Mouse (Mus musculus): ENCODE measurements around the gene Zfp598.
A peak's percentile ranks its signal among the peaks of the same experiment; 100 is the strongest.

Gene Zfp598

DNA sequence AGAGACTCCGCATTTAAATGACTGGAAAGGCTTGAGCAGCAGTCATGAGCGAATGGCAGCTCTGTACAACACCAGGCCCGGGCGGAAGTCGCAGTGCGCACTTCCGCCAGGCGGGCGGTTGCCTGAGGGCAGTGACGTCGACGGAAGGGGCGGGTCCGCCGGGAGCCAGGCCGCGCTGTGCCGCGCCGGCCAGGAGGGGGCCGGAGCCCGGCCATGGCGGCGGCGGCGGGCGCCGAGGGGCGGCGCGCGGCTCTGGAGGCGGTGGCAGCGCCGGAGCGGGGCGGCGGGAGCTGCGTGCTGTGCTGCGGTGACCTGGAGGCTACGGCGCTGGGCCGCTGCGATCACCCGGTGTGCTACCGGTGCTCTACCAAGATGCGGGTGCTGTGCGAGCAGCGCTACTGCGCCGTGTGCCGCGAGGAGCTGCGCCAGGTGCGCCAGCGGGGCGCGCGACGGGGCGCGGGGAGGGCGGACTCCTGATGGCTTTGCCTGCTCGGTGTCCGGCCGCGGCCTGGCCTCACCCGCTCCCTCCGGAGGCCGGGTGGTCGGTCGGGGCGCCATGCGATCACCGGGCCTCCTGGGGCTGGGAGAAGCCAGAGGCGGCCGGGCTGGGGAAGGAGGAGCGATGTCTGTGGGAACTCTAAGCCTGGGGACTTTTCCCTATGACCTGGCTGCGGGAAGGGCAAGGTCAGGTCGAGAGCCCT, at the start of gene Zfp598:
Zfp598 (plus strand) TSS at position 143 of the 701 bp plus-strand sequence.
- peak; percentile 95 for ATAC-seq (ENCODE audit: low TSS enrichment)

DNA sequence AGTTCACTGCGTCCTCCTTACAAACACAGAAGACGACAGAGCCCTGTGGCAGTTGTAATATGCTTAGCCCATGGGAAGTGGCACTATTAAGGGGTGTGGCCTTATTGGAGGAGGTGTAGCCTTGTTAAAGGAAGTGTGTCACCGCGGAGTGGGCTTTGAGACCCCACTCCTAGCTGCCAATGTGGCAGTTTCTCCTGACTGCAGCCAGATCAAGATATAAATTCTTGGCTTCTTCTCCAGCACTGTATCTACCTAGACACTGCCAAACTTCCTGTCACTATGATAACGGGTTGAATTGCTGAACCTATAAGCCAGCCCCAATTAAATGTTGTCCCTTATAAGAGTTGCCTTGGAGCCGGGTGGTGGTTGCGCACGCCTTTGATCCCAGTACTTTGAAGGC, 44.0 kb upstream of the Zfp598 start:
- no peak for ATAC-seq (ENCODE audit: low TSS enrichment)

DNA sequence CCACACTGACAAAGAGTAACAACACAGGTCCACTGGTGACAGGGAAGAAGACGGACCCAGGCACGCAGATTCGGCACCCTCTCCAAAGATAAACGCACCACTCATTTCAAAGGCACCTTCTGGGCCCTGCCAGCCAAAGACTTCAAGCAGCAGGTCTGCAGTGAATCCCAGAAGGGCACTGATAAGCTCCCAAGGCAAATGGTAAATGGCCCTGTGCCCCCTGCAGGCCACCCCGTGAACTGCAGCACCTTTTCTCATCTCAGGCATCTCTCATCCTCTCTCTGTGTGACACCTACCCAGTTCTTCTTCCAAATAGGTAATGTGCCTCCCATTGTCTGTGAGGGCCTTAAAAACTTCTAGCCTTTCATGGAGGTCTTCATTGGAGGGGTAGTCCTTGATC, 40.8 kb upstream of the Zfp598 start:
- no peak; the same call in 1 of the 2 replicates for ATAC-seq (ENCODE audit: low TSS enrichment)

DNA sequence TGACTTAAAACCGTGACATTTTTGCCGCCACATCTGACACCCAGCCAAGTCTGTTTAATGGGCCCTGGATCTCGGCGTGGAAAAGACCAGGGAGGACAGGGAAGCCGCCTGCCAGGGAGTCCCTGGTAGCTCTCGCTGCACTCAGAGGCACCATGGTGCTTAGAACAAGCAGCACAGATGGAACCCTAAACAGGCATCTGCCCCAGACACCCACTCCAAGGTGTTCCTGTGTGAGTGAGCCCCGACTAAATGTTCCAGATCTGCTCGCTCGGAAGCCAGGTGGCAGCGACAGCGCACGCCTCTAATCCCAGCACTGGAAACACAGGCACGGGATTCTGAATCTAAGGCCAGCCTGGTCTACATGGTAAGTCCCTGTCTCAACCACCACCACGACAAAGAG, 39.4 kb upstream of the Zfp598 start:
- ATAC-seq (ENCODE audit: low TSS enrichment), result 0 out of 2 replicates have a peak, but pooled peaks have one; percentile 24

DNA sequence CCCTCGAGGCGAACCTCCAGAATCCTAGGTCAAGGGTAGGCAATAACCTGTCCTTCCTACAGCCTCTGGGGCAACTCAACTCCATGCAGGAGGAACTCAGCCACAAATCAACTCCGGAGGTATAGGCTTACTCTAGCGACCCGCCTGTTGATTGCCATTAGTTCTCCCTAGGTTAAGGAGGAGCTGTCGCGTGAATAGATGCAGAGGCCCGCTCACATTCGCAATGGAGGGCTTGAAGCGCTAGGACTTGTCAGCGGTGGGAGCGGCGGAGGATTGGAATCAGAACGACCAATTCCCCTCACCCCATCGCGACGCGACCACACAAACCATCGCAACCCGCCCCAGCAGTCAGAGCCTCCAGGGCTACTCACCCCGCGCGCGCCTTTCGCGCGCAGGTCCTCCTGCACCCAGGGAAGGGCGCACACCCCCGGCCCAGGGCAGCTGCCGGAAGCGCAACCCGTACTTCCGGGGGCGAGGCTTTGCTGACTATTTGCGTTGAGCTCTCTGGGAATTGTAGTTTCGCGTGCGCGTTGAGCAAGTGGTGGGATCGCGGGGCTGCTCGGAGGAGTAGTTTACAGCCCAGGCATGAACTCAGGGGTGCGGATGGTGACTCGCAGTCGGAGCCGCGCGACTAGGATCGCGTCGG, 37.2 kb upstream of the Zfp598 start, which contains the start of the genes Tsc2 and Nthl1:
Tsc2 (minus strand) TSS at position 464 of the 646 bp plus-strand sequence.
Nthl1 (plus strand) TSS at position 514 of the 646 bp plus-strand sequence.
- peak; percentile 87 for ATAC-seq (ENCODE audit: low TSS enrichment)

DNA sequence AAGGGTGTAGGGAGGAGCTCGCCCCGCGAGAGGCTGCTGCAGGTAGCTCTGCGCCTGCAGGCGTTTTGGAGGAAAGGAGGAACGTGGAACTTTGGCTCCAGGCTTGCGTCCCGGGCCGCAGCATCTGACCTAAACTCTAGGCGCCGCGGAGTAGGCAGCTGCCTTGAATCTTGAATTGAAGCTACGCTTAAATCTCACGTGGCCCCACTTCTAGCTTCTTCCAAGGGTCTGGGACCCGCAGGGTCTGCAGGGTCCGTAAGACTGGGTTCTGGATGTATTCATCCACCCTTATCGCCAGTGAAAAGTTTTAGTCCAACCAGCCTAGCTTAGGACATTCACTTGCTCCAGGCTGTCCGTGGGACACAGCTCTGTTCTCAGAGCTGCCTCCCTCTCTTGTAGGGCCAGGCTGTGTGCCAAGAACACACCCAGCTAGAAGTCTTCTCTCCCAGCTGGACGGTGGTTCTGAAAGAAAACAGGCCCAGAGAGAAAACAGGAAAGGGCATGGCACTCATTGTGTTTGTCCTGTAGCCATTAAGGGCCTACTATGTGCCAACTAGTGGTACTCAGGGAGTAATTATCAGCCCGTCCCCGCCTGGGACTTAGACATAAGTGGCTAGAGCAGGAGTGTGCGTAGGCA, 36.6 kb upstream of the Zfp598 start:
- no peak for ATAC-seq (ENCODE audit: low TSS enrichment)

DNA sequence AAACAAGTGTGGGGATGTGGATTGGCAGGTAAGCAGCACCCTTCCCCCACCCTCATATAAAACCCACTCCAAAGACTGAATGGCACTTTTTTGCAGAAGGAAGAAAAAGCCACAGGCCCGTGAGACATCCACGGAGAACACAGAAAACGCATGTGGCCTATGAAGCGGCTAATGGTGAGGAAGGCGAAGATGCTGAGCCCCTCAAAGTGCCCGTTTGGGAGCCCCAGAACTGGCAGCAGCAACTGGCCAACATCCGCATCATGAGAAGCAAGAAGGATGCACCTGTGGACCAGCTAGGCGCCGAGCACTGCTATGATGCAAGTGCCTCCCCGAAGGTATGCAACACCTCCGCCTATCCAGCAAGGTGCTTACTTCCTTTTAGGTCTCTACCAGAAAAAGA, 35.7 kb upstream of the Zfp598 start:
- ATAC-seq (ENCODE audit: low TSS enrichment), result no peak

DNA sequence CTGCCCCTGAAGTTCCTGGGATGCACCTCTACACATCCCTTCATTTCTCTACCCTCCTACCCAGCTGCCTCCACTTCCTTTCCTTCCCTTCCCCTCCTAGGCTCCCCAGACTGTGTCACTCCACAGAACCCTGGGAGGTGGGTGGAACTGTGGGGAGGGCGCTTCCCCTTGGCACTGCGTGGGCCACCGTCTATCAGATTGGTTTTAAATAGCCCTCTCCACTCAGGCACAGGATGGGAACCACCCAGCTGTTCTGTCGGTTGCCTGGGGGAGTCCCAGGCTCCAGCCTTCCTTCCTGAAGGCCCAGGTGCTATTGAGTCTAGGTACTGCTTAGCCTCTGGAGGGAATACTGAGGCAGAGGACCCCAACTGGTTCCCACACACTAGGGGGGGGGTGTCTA, 34.5 kb upstream of the Zfp598 start:
- ATAC-seq (ENCODE audit: low TSS enrichment), result 0 out of 2 replicates have a peak, but pooled peaks have one; percentile 22

DNA sequence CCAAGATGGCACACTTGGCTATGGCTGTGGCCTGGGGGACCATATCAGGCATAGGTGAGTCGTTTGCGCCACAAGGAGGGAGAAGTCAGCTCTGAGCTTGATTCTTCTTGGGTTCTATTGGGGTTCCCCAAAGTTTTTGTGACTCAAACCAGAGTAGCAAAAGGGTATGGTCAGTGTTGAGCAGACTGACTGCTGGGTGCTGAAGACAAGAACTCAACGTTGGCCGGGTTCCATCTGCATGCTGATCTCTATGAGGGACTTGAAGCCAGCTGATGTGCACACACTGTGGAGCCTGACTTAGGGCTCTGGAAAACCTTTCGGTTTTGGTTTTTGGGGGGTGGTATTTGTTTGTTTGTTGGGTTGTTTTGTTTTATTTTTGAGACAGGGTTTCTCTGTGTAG, 33.8 kb upstream of the Zfp598 start:
- no peak for ATAC-seq (ENCODE audit: low TSS enrichment)

DNA sequence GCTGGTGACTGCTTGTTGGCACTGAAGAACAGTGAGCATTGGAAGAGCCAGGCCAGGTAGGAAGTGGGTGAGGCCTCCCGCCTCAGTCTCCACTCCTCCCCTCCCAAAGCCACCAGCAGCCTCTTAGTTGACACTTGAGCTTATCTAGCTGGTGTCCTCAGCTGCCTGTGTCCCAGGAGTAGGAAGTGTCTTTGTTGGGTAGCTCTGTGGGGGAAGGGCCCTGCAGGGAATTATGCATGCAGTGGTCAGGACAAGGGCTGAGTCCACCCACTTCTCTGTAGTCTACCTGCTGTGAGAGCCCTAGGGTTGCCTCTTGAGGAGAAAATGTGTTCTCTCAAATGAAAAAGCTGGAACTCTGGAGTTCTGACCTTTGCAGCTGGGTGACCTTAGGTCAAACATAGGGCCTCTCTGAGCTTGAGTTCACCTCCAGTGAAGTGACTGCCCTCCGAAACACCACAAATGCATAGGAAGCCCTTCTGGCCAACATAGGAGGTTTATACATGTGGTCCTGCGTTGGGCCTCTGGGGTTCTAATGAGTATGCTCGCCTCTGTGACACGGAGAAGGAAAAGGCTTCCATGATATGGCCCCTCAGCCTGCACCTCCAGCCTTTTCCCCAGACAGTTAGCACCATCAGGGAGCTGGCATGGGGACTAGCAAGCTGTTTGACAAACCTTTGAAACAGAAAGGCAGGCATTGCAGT, 32.6 kb upstream of the Zfp598 start:
- ATAC-seq (ENCODE audit: low TSS enrichment), result no peak

DNA sequence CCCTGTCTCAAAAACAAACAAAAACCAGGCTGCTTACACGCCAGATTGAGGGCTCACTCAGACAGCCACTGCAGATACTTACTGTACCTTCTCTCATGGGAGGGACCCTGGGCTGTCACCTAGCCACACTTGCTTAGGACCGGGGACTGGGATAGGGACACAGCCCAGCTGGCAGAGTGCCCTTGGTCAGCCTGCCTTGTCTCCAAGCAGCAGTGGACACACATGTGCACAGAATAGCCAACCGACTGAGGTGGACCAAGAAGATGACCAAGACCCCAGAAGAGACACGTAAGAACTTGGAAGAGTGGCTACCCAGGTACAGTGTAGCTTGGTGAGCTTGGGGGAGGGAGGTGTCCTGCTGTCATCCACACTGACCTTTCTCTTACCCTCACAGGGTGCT, 31.3 kb upstream of the Zfp598 start:
- ATAC-seq (ENCODE audit: low TSS enrichment), result no peak

DNA sequence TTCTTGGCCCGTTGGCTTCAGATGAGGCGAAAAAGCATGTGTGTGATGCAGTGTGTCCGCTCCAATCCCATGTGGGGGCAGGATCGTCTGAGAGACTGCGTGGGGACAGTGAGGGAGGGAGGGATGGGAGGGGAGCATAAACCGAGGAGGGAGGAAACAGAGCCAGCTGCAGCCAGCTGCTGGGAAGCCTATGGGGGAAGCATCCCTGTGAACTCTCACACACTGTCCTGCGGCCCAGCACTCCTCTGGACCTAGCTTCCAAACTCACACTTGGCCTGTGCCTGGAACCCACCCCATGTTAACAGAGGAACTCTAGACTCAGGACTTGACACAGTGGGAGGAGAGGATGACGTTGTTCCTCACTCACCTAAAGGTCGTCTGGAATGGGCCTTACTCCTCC, 30.6 kb upstream of the Zfp598 start:
- ATAC-seq (ENCODE audit: low TSS enrichment), result no peak

DNA sequence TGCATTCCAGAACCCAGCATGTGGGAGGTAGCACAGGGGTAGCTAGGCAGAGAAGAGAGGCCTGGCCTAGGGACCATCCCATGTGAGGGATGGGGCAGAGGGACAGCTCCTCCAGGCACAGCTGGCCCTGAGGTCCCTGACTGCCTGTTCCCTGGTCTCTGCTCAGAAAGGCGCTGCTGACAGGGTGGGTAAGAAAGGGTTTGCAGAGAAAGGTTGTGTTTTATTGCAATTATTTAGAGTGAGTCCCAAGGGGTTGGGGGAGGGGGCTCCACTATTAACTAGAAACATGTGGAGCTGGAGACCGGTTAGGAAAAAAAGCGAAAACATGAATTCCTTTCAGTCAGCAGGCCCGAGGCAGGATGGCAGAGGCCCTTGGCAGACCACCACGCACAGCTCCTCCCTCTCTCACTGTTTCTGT, 29.9 kb upstream of the Zfp598 start:
- no peak for ATAC-seq (ENCODE audit: low TSS enrichment)

DNA sequence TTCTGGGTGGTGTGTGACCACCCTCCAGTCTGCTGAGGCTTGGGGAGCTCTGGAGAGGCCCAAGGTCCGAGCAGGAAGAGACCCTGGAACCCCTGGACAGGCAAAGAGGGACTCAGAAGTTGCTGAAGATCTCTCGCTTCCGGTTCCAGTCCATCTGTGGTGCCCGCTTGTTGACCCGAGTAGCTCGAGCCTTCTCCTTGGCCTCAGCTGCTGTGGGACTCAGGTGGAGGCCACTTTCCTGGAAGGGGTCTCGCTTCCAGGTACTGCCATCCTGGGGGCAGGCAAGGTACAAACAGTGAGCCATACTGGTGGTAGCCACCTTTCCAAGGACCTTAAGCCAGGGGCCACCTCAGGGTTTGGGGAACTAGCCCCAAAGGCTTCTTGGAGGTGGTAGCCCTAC, 29.4 kb upstream of the Zfp598 start:
- ATAC-seq (ENCODE audit: low TSS enrichment), result no peak

DNA sequence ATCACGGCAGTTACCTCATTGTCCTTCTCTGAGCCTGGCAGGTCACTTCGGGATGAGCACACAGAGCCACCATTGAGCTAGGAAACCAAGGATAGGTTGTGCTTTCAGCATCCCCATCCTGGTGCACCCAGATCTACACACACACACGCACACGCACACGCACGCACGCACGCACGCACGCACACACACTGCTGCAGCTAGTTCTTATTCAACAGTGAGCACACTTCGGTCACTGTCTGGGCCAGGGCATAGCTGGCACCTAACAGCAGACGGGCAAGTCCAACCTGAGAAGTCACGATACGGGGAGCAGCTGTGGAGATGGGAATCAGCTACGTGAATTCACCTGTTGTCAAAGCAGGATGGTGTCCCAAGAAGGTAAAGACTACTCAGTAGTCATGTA, 28.9 kb upstream of the Zfp598 start:
- no peak for ATAC-seq (ENCODE audit: low TSS enrichment)

DNA sequence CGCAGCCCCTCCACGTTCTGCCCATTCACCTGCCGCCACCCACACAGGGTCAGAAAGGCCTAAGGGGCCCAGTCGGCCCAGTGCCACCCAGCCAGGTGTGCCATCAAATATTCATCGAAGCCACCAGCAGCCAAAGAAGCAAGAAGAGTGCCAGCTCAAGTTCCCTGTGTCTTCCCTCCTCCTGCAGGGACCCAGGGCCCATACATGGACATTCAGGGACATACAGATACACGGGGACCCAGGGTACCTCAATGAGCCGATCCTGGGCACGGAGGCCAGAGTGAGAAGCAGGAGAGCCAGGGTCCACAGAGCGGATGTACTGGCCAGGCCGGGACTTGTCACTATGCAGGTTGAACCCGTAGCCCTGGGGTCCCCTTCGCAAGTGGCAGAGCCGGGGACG, 27.5 kb upstream of the Zfp598 start:
- no peak for ATAC-seq (ENCODE audit: low TSS enrichment)

DNA sequence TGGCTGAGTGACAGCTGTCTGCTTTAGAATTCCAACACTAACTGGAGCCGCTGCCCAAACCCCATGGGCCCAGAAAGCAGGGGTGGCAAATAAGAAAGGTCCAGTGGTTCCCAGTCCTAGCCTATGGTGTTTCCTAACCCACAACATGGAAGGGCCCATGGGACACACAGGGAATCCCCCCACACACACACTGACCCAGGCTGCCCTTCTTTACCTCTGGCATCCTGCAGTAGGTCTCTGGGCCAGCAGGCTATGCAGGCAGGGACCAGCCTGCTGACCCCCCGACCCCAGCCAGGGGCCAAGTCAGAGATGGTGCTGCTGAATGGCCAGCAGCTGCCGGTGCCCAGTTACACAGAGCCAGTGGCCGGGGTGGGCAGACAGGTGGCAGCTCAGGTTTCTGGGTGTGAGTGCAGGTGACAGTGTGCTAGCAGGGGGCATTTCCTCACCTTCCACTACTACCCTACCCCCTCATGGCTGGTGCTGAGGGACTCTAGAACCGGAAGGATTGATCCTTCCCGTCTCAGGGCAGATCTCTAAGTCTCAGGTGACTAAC, 26.6 kb upstream of the Zfp598 start:
- ATAC-seq (ENCODE audit: low TSS enrichment), result no peak

DNA sequence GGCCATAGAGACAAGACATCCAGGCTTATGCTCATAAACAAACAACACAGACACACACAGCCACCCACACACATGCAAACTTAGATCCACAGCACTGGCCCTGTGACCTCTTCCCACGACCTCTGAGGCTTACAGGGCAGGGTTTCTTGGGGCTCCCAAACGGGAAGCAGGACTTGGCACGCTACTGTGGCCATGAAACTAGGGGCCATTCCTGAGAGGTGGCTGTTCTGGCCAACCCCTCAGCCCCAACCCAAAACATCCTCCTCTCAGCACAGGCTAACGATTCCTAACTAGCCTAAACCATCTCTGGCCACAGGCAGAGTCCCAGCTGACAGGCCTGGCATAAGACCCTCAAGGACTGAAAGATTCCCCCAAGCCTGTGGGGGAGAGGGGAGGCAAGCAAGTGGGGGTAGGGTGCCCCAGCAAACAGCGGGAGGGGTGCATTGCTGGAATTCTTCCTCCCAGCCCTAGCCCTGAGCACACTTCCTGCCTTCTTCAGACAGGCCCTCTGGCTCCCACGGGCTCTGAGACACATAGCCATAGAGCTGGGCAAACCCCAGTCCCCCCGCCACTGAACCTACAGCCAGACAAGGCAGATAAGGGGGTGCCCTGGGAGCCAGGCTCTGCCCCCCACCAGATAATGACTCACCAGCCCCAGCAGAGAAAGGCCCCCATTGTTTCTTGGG, 25.3 kb upstream of the Zfp598 start:
- no peak for ATAC-seq (ENCODE audit: low TSS enrichment)

DNA sequence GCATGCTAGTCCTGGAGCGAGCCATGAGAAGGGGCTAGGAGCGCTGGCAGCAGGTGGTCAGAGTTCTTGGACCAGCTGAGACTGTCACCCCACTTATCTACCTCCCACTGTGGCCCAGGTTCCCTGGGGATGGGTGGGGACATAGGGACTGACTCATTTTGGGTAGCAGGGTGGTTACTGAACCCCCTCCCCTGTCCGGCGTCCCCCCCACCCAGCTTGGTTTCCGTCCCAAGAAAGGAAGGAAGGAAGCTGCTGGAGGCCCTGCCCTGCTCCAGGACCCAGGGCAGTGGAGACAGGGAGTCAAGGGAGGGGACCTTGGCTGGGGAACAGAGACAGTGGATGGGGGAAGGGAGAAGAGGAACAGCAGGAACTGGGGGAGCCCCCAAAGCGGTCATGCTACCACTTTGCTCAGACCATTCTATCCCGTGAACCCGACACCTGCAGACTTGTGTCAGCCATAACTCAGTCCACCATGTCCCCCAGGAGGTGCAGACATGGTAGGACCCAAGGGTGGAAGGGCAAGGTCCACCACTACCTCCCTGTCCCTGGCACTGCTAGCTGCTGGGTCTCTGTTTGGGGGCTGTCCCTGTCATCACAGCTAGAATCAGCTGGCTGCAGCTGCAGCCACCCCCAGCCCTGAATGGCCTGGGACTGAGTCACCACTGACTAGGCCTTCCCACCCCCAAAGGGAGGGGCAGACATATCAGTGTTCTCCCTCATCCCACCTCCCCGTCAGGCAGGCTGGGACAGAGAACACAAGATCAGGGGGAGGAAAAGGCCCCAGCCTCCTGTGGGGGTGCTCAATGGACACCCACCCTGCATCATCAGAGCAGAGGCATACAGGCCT, 24.4 kb upstream of the Zfp598 start:
- ATAC-seq (ENCODE audit: low TSS enrichment), result no peak

DNA sequence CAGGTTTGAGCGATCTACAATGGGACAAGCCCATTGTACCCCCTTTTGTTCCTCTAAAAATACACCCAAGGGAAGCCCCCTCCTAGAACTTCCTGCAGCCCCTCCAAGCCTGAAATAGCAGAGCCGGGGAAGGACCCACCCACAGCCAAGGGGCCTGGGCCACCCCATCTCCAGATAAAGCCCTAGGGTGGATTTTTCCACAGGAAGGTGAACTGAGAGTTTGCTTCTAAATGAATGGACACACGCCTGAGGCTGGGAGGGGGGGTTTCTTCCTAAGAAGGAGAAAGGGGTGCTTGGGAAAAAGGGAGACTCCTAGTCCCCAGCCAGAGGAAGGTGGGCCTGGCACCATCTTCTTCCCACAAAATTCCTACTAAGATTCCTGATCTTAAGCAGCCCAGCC, 23.6 kb upstream of the Zfp598 start:
- ATAC-seq (ENCODE audit: low TSS enrichment), result no peak
